Comparison of ENCODE assay signal across 10 mouse cellular contexts in genomic region chr13:80947705-80948104, GRCm38 (mm10).
"Had no signal": no experiment of that assay in that cellular context is flagged by ENCODE, and none has a peak within 500 bp of the region (broad histone marks: within the 10 kb centered on the region; RNA-seq: fewer than 3 reads in every experiment).

No protein-coding gene starts in this region.

- DNase-seq: kidney, adult 11 months; kidney, adult 9 months; kidney, postnatal 10 days; kidney, postnatal 4 days; lung, adult 2 months; lung, postnatal 36 days; right cerebral cortex, postnatal 14 days; thymus, postnatal 36 days had no signal

- ATAC-seq: lung, postnatal 0 days; midbrain, embryonic 13.5 days had no signal
